Mouse (Mus musculus): ENCODE measurements around the gene M1ap. TPM values are rescaled to one million over a fixed set of nuclear protein-coding genes. Genes with fewer than 3 reads are reported as not detected.
A peak's percentile ranks its signal among the peaks of the same experiment; 100 is the strongest.

The M1ap gene
- polyA plus RNA-seq, 1 experiment from 2014 or later = 0.47 TPM

DNA sequence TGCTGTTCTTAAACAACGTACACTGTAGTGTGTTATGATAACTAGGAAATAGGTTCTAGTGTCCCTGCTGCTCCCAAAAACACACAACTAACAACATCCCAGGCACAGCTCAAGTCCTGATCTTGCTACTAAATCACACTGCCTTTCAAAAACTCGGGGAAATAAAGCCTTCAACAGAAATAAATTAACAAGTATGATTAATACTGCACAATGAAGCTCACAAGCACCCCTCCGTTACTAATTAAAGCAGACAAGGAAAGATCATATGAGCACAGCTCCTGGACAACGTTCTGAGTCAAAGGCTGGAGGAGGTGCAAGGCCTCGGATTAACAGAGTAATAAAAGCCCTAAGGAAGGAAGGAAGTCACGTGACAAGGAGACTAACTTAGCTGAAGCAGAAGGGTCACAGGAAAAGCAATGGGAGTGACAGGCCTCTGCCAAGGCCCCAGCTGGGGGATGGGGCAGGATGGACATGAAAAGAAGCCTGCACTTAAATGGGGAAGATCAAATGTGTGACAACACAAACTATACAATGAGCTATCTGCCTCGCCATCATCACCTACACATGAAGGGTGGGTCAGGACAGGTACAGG, 50.9 kb downstream of the M1ap start:
- Histone ChIP-seq H3K4me2 (ENCODE audit: low read length) (0 out of 2 replicates have a peak overlapping the region, but pooled peaks have one; percentile 30), H3K27me3 (replicated peaks; ENCODE audit: control insufficient read depth, insufficient read depth, low read length) (no peaks in the 10 kb centered on the region), H3K4me3 (ENCODE audit: low read depth, low read length) (no peak overlapping the region), H3K36me3 (ENCODE audit: control insufficient read depth, insufficient read depth, low read length) (no peaks in the 10 kb centered on the region), H3K9ac (ENCODE audit: low read length) (no peak overlapping the region), H3K27ac (ENCODE audit: low read depth) (peak overlapping the region; percentile 33; the same call in 1 of the 2 replicates), H3K9me3 (ENCODE audit: control insufficient read depth, low read length) (no peaks in the 10 kb centered on the region), H3K4me1 (replicated peaks; ENCODE audit: control insufficient read depth, insufficient read depth, low read length) (peaks cover 6% of the 10 kb centered on the region; the same call in 1 of the 2 replicates)
- ATAC-seq (replicated peaks; ENCODE audit: low FRiP score, low TSS enrichment, low read depth) (no peak), DNase-seq (ENCODE audit: low spot score) (no peak)
- 34% methylated on average over 7 of the region's 7 CpGs for WGBS

DNA sequence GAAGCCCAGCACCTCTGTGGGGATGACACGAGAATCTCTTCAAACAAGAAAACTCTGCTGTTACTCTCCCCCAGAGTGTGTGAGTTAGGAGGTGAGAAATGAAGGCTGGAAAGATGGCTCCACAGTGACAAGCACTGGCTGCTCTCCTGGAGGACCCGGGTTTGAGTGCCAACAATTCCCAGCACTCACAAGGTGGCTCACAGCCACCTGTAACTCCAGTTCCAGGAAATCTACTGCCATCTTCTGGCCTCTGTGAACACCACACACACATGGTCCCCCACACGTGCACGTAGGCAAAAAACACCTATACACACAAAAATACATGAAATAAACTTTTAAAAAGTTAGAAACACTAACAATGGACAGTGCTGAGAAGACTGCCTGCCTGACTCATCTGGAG, 51.6 kb downstream of the M1ap start:
- WGBS = 77% methylated on average over 4 of the region's 4 CpGs
- Histone ChIP-seq H3K9ac (ENCODE audit: low read length) (no peak overlapping the region), H3K36me3 (ENCODE audit: control insufficient read depth, insufficient read depth, low read length) (no peaks in the 10 kb centered on the region), H3K9me3 (ENCODE audit: control insufficient read depth, low read length) (no peaks in the 10 kb centered on the region), H3K27me3 (replicated peaks; ENCODE audit: control insufficient read depth, insufficient read depth, low read length) (no peaks in the 10 kb centered on the region), H3K4me3 (ENCODE audit: low read depth, low read length) (no peak overlapping the region), H3K4me2 (ENCODE audit: low read length) (no peak overlapping the region), H3K4me1 (replicated peaks; ENCODE audit: control insufficient read depth, insufficient read depth, low read length) (peaks cover 6% of the 10 kb centered on the region; the same call in 1 of the 2 replicates), H3K27ac (ENCODE audit: low read depth) (no peak overlapping the region)
- ATAC-seq (replicated peaks; ENCODE audit: low FRiP score, low TSS enrichment, low read depth) (no peak), DNase-seq (ENCODE audit: low spot score) (no peak)

DNA sequence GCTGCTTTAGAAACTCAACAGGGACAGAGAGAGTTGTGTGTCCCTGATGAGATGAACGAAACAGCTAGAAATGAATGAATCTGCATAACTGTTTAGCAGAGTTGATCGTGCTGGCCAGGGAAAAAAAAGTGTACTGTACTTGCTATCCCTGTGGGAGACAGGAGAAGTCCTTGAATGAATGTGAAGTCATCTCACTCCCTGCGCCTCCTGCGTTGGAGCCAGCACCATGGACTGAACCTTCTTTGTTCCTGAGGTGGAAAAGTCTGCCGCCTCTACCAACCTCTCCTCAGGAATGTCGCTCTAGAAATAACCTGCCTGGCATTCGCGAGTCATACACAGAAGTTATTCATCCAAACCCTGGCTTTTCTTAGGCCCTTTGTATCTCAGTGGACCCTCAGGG, 53.3 kb downstream of the M1ap start:
- H3K4me1 ChIP-seq (replicated peaks; ENCODE audit: control insufficient read depth, insufficient read depth, low read length) = peaks cover 6% of the 10 kb centered on the region; the same call in 1 of the 2 replicates
- no peak overlapping the region for H3K9ac ChIP-seq (ENCODE audit: low read length)
- H3K27ac ChIP-seq (ENCODE audit: low read depth) = no peak overlapping the region
- DNase-seq (ENCODE audit: low spot score) (no peak), ATAC-seq (replicated peaks; ENCODE audit: low FRiP score, low TSS enrichment, low read depth) (no peak)
- H3K9me3 ChIP-seq (ENCODE audit: control insufficient read depth, low read length) = no peaks in the 10 kb centered on the region
- H3K27me3 ChIP-seq (replicated peaks; ENCODE audit: control insufficient read depth, insufficient read depth, low read length) = no peaks in the 10 kb centered on the region
- 72% methylated on average over 8 of the region's 8 CpGs for WGBS
- H3K4me3 ChIP-seq (ENCODE audit: low read depth, low read length) = no peak overlapping the region
- H3K4me2 ChIP-seq (ENCODE audit: low read length) = no peak overlapping the region
- no peaks in the 10 kb centered on the region for H3K36me3 ChIP-seq (ENCODE audit: control insufficient read depth, insufficient read depth, low read length)

DNA sequence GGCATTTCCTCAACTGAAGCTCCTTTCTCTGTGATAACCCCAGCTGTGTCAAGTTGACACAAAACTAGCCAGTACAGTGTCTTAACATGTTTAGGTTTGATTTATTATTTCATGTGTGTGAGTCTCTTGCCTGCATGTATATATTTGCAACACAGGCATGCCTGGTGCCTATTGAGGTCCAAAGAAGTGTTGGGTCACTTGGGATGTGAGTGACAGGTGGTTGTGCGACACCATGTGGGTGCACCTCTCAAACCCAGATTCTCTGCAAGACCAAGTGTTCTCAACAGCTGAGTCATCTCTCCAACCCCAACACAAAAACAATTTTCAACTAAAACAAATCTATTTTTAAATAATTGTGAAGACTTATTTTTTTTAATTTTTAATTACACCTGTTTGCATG, 56.4 kb downstream of the M1ap start:
- Histone ChIP-seq H3K4me3 (ENCODE audit: low read depth, low read length) (no peak overlapping the region), H3K9me3 (ENCODE audit: control insufficient read depth, low read length) (no peaks in the 10 kb centered on the region), H3K4me1 (replicated peaks; ENCODE audit: control insufficient read depth, insufficient read depth, low read length) (no peaks in the 10 kb centered on the region), H3K4me2 (ENCODE audit: low read length) (no peak overlapping the region), H3K27ac (ENCODE audit: low read depth) (no peak overlapping the region), H3K36me3 (ENCODE audit: control insufficient read depth, insufficient read depth, low read length) (no peaks in the 10 kb centered on the region), H3K9ac (ENCODE audit: low read length) (no peak overlapping the region), H3K27me3 (replicated peaks; ENCODE audit: control insufficient read depth, insufficient read depth, low read length) (no peaks in the 10 kb centered on the region)
- DNase-seq (ENCODE audit: low spot score) = no peak
- ATAC-seq (replicated peaks; ENCODE audit: low FRiP score, low TSS enrichment, low read depth) = no peak
- WGBS = 88% methylated on average over 1 of the region's 1 CpGs

DNA sequence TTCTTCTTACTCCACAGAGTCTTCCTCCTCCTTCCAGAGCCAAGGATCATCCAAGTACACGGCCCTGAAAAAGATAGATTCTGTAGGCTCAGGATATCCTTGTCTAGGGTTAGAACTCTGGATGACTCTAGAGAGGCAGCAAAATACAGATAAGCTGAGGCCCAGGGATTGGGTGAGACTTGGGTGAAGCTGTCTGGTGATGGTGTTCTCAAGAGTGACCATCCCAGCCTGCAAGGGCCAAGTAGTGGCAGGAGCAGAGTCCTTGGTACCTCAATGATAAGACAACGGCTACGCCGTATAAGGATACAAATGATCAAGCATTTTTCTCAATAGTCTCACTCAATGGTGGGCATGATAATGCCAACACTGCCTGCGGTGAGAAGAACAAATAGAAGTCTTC, 57.1 kb downstream of the M1ap start:
- no peak for DNase-seq (ENCODE audit: low spot score)
- H3K4me2 ChIP-seq (ENCODE audit: low read length) = no peak overlapping the region
- H3K36me3 ChIP-seq (ENCODE audit: control insufficient read depth, insufficient read depth, low read length) = no peaks in the 10 kb centered on the region
- no peak overlapping the region for H3K9ac ChIP-seq (ENCODE audit: low read length)
- H3K4me3 ChIP-seq (ENCODE audit: low read depth, low read length) = no peak overlapping the region
- no peaks in the 10 kb centered on the region for H3K9me3 ChIP-seq (ENCODE audit: control insufficient read depth, low read length)
- H3K4me1 ChIP-seq (replicated peaks; ENCODE audit: control insufficient read depth, insufficient read depth, low read length) = no peaks in the 10 kb centered on the region
- WGBS = 90% methylated on average over 5 of the region's 5 CpGs
- H3K27me3 ChIP-seq (replicated peaks; ENCODE audit: control insufficient read depth, insufficient read depth, low read length) = no peaks in the 10 kb centered on the region
- H3K27ac ChIP-seq (ENCODE audit: low read depth) = no peak overlapping the region
- ATAC-seq (replicated peaks; ENCODE audit: low FRiP score, low TSS enrichment, low read depth) = no peak

DNA sequence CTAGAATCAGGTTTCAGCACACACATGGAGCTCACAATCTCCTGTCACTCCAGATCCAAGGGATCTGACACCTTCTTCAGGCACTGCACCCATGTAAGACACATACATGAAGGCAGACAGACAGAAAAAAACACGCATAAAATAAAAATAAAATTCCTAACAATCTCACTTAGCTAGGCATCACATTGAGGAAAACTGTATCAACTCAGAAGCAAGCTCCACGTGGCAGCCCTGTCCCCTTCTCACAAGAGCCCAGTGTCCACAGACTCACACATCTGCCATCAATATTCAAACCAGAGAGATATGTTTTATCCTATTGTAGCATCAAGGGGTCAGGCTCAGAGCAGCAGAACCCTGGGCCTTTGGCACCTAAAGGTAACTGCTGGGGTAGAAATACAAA, 57.6 kb downstream of the M1ap start:
- no peak overlapping the region for H3K9ac ChIP-seq (ENCODE audit: low read length)
- H3K4me3 ChIP-seq (ENCODE audit: low read depth, low read length) = no peak overlapping the region
- H3K4me2 ChIP-seq (ENCODE audit: low read length) = no peak overlapping the region
- no peaks in the 10 kb centered on the region for H3K36me3 ChIP-seq (ENCODE audit: control insufficient read depth, insufficient read depth, low read length)
- no peaks in the 10 kb centered on the region for H3K27me3 ChIP-seq (replicated peaks; ENCODE audit: control insufficient read depth, insufficient read depth, low read length)
- DNase-seq (ENCODE audit: low spot score) = no peak
- no peaks in the 10 kb centered on the region for H3K9me3 ChIP-seq (ENCODE audit: control insufficient read depth, low read length)
- H3K4me1 ChIP-seq (replicated peaks; ENCODE audit: control insufficient read depth, insufficient read depth, low read length) = no peaks in the 10 kb centered on the region
- no peak overlapping the region for H3K27ac ChIP-seq (ENCODE audit: low read depth)
- WGBS = 75% methylated on average over 2 of the region's 2 CpGs
- no peak for ATAC-seq (replicated peaks; ENCODE audit: low FRiP score, low TSS enrichment, low read depth)

DNA sequence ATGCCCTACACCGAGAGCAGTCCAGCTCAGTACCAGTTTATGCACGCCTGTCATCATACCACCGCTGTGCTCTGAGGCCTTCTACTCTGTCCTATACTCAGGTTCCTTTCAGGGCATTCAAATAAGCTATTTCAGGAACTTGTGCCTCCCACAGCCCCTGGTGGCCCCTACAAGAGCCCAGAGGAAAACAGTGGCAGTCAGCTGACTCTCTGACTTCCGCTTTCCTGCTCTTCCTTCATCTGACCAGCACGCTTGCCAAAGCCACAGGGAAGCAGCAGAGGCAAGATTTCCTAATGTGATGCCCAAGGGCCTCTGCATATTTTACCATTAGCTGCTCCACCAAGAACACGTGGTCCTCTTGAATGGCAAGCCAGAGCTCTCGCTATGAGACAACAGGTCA, 58.2 kb downstream of the M1ap start:
- H3K9ac ChIP-seq (ENCODE audit: low read length) = no peak overlapping the region
- no peaks in the 10 kb centered on the region for H3K4me1 ChIP-seq (replicated peaks; ENCODE audit: control insufficient read depth, insufficient read depth, low read length)
- no peak overlapping the region for H3K4me2 ChIP-seq (ENCODE audit: low read length)
- no peaks in the 10 kb centered on the region for H3K36me3 ChIP-seq (ENCODE audit: control insufficient read depth, insufficient read depth, low read length)
- H3K27me3 ChIP-seq (replicated peaks; ENCODE audit: control insufficient read depth, insufficient read depth, low read length) = no peaks in the 10 kb centered on the region
- H3K4me3 ChIP-seq (ENCODE audit: low read depth, low read length) = no peak overlapping the region
- ATAC-seq (replicated peaks; ENCODE audit: low FRiP score, low TSS enrichment, low read depth) (no peak), DNase-seq (ENCODE audit: low spot score) (no peak)
- H3K9me3 ChIP-seq (ENCODE audit: control insufficient read depth, low read length) = no peaks in the 10 kb centered on the region
- 61% methylated on average over 7 of the region's 7 CpGs for WGBS
- no peak overlapping the region for H3K27ac ChIP-seq (ENCODE audit: low read depth)

DNA sequence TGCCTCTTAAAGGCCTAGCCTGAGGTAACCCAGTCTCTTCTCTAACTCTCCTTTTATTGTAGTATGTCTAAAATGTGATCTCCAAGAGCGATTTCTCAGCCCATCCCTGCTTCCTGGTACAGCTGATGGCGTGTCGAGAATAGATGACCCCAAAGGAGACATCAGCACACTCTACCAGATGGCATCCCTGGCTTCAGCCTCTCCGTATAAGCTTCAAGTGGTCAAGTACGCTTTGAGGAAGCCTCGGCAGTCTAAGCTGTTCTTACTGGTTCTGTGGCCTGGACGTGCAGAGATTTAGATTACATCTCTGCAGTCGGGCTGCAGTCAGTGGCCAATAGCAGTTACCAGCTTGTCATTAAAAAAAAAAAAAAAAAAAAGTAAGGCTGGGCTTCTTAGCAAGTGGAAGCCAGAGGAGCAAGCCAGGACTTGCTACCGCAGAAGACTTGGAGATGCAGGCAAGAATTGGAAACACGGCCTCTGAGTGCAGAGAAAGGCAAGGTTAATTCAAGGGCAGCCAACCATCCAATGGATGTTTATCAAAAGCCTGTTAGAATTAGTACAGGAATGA, 58.8 kb downstream of the M1ap start:
- DNase-seq (ENCODE audit: low spot score) = no peak
- no peak for ATAC-seq (replicated peaks; ENCODE audit: low FRiP score, low TSS enrichment, low read depth)
- Histone ChIP-seq H3K4me3 (ENCODE audit: low read depth, low read length) (no peak overlapping the region), H3K36me3 (ENCODE audit: control insufficient read depth, insufficient read depth, low read length) (no peaks in the 10 kb centered on the region), H3K4me1 (replicated peaks; ENCODE audit: control insufficient read depth, insufficient read depth, low read length) (0 out of 2 replicates have a peak, but pooled peaks cover 2% of the 10 kb centered on the region), H3K27me3 (replicated peaks; ENCODE audit: control insufficient read depth, insufficient read depth, low read length) (no peaks in the 10 kb centered on the region), H3K9me3 (ENCODE audit: control insufficient read depth, low read length) (no peaks in the 10 kb centered on the region), H3K9ac (ENCODE audit: low read length) (no peak overlapping the region), H3K27ac (ENCODE audit: low read depth) (no peak overlapping the region), H3K4me2 (ENCODE audit: low read length) (no peak overlapping the region)
- WGBS = 81% methylated on average over 10 of the region's 10 CpGs

DNA sequence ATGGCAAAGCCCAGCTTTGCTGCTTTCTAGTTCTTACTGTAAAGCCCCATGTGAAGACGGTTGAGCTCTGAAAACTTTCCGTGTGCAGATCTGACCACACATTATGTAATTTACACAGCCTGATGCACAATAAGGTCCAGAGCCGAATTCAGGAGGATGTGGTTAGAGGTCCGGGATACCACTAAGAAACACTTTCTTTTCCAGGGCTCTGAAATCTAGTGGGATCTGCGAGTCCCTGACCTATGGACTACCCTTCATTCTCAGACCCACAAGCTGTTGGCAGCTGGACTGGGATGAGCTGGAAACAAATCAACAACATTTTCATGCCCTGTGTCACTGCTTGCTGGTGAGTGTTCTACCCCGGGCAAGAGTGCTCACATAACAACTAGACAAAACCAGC, 59.4 kb downstream of the M1ap start:
- WGBS = 80% methylated on average over 6 of the region's 6 CpGs
- H3K9ac ChIP-seq (ENCODE audit: low read length) = no peak overlapping the region

More for the DNA sequence above, 59.4 kb downstream of the M1ap start:
- Histone ChIP-seq H3K27me3 (replicated peaks; ENCODE audit: control insufficient read depth, insufficient read depth, low read length) (no peaks in the 10 kb centered on the region), H3K36me3 (ENCODE audit: control insufficient read depth, insufficient read depth, low read length) (no peaks in the 10 kb centered on the region), H3K4me1 (replicated peaks; ENCODE audit: control insufficient read depth, insufficient read depth, low read length) (0 out of 2 replicates have a peak, but pooled peaks cover 2% of the 10 kb centered on the region), H3K4me3 (ENCODE audit: low read depth, low read length) (no peak overlapping the region), H3K9me3 (ENCODE audit: control insufficient read depth, low read length) (no peaks in the 10 kb centered on the region), H3K27ac (ENCODE audit: low read depth) (no peak overlapping the region), H3K4me2 (ENCODE audit: low read length) (no peak overlapping the region)
- ATAC-seq (replicated peaks; ENCODE audit: low FRiP score, low TSS enrichment, low read depth) (no peak), DNase-seq (ENCODE audit: low spot score) (no peak)

Data from intestine, embryonic 14.5 days (tissue).